Mouse (Mus musculus) hindbrain, embryonic 13.5 days (tissue): ENCODE data around the gene Csmd2. TPM values are rescaled to one million over a fixed set of nuclear protein-coding genes. Genes with fewer than 3 reads are reported as not detected.
A peak's percentile ranks its signal among the peaks of the same experiment; 100 is the strongest.

Experiments
- ATAC-seq: fragments of 200-750 bp; cut with Nextera tagmentation; 2 replicates; pipeline ENCODE4 v1.8.0; 2017; ENCODE audit warnings: moderate TSS enrichment; ENCODE audit not compliant: low FRiP score
- H3K27ac ChIP-seq: fragments of 300-500 bp; sonication (generic); 2 replicates; pipeline ENCODE4 v1.5.1; 2015; ENCODE audit warnings: inconsistent platforms, mild to moderate bottlenecking, moderate library complexity
- H3K27me3 ChIP-seq: fragments of 300-500 bp; sonication (generic); 2 replicates; pipeline ENCODE4 v1.6.1; 2015; ENCODE audit warnings: mild to moderate bottlenecking, inconsistent platforms
- H3K36me3 ChIP-seq: fragments of 300-500 bp; sonication (generic); 2 replicates; pipeline ENCODE4 v1.6.1; 2015; ENCODE audit warnings: mild to moderate bottlenecking, inconsistent platforms
- H3K4me1 ChIP-seq: fragments of 300-500 bp; sonication (generic); replicated peaks from 2 replicates; pipeline ENCODE4 v1.6.1; 2015; ENCODE audit warnings: inconsistent platforms
- H3K4me2 ChIP-seq: fragments of 300-500 bp; sonication (generic); 2 replicates; pipeline ENCODE4 v1.6.1; 2015; ENCODE audit warnings: inconsistent platforms, mild to moderate bottlenecking, moderate library complexity
- H3K4me3 ChIP-seq: fragments of 300-500 bp; sonication (generic); 2 replicates; pipeline ENCODE4 v1.5.1; 2015; ENCODE audit warnings: mild to moderate bottlenecking, inconsistent platforms
- H3K9ac ChIP-seq: fragments of 300-500 bp; sonication (generic); 2 replicates; pipeline ENCODE4 v1.6.1; 2015; ENCODE audit warnings: mild to moderate bottlenecking, inconsistent platforms
- H3K9me3 ChIP-seq: fragments of 300-500 bp; sonication (generic); 2 replicates; pipeline ENCODE4 v1.6.1; 2016; ENCODE audit warnings: inconsistent platforms
- WGBS: fragments of 180-500 bp; shearing (Covaris S2); methylation state at CpG from one replicate; pipeline ENCODE4 v1.1.7; 2015; 5-methylcytosine and 5-hydroxymethylcytosine counted together
- polyA plus RNA-seq: library from polyadenylated mRNA; unstranded; fragments of >200 nt; fragmentation: Nextera tagmentation; extraction: Ambion mirVana; gene quantifications from 2 replicates; pipeline ENCODE4 v1.2.1, GENCODE M21; 2015

Gene Csmd2
- polyA plus RNA-seq, 1 experiment from 2014 or later: 8.6 TPM

- Histone ChIP-seq H3K4me1 (peaks cover 39% of the 10 kb centered on the region), H3K36me3 (no peaks in the 10 kb centered on the region), H3K4me3 (no peak overlapping the region), H3K9ac (no peak overlapping the region), H3K4me2 (no peak overlapping the region), H3K27me3 (no peaks in the 10 kb centered on the region), H3K9me3 (no peaks in the 10 kb centered on the region), H3K27ac (no peak overlapping the region)
- WGBS: 81% methylated on average over 9 of the region's 9 CpGs
- no peak for ATAC-seq
Measured at GRCm38 (mm10) chr4:128269261-128269875, 281.7 kb downstream of the Csmd2 start.

GRCm38 (mm10) chr4:128270177-128270576 lies 282.5 kb downstream of the Csmd2 start:
- no peaks in the 10 kb centered on the region for H3K36me3 ChIP-seq
- H3K9me3 ChIP-seq: no peaks in the 10 kb centered on the region
- H3K4me1 ChIP-seq: peaks cover 39% of the 10 kb centered on the region
- 62% methylated on average over 10 of the region's 10 CpGs for WGBS
- H3K4me3 ChIP-seq: no peak overlapping the region
- no peak overlapping the region for H3K9ac ChIP-seq
- ATAC-seq: no peak
- no peak overlapping the region for H3K4me2 ChIP-seq
- H3K27me3 ChIP-seq: no peaks in the 10 kb centered on the region
- H3K27ac ChIP-seq: no peak overlapping the region

- no peak for ATAC-seq
- Histone ChIP-seq H3K4me3 (no peak overlapping the region), H3K27ac (0 out of 2 replicates have a peak overlapping the region, but pooled peaks have one; percentile 41), H3K27me3 (no peaks in the 10 kb centered on the region), H3K4me2 (no peak overlapping the region), H3K4me1 (peaks cover 39% of the 10 kb centered on the region), H3K36me3 (no peaks in the 10 kb centered on the region), H3K9me3 (no peaks in the 10 kb centered on the region), H3K9ac (no peak overlapping the region)
- 58% methylated on average over 19 of the region's 19 CpGs for WGBS
Measured at GRCm38 (mm10) chr4:128270931-128271330, 283.3 kb downstream of the Csmd2 start.

- WGBS: 63% methylated on average over 6 of the region's 6 CpGs
Measured at GRCm38 (mm10) chr4:128272501-128272900, 284.8 kb downstream of the Csmd2 start.

GRCm38 (mm10) chr4:128273146-128273545 lies 285.5 kb downstream of the Csmd2 start:
- 69% methylated on average over 11 of the region's 11 CpGs for WGBS
- no peak for ATAC-seq

More at GRCm38 (mm10) chr4:128272501-128272900, 284.8 kb downstream of the Csmd2 start:
- no peak for ATAC-seq
- Histone ChIP-seq H3K27ac (peak overlapping the region; percentile 35; the same call in 1 of the 2 replicates), H3K27me3 (no peaks in the 10 kb centered on the region), H3K9ac (no peak overlapping the region), H3K36me3 (peaks cover 3% of the 10 kb centered on the region), H3K4me3 (no peak overlapping the region), H3K4me1 (peaks cover 39% of the 10 kb centered on the region), H3K4me2 (no peak overlapping the region), H3K9me3 (no peaks in the 10 kb centered on the region)

GRCm38 (mm10) chr4:128275116-128275515 lies 287.5 kb downstream of the Csmd2 start:
- Histone ChIP-seq H3K27ac (no peak overlapping the region), H3K36me3 (peaks cover 6% of the 10 kb centered on the region), H3K9me3 (no peaks in the 10 kb centered on the region), H3K9ac (no peak overlapping the region), H3K4me2 (no peak overlapping the region), H3K4me1 (peaks cover 29% of the 10 kb centered on the region), H3K27me3 (no peaks in the 10 kb centered on the region), H3K4me3 (no peak overlapping the region)
- ATAC-seq: no peak
- WGBS: 84% methylated on average over 5 of the region's 5 CpGs

More at GRCm38 (mm10) chr4:128273146-128273545, 285.5 kb downstream of the Csmd2 start:
- Histone ChIP-seq H3K27ac (peak overlapping the region; percentile 70), H3K4me3 (no peak overlapping the region), H3K36me3 (peaks cover 6% of the 10 kb centered on the region), H3K9me3 (no peaks in the 10 kb centered on the region), H3K4me1 (peaks cover 39% of the 10 kb centered on the region), H3K27me3 (no peaks in the 10 kb centered on the region), H3K9ac (no peak overlapping the region), H3K4me2 (no peak overlapping the region)

- Histone ChIP-seq H3K9me3 (no peaks in the 10 kb centered on the region), H3K27ac (peak overlapping the region; percentile 18; the same call in 1 of the 2 replicates), H3K27me3 (no peaks in the 10 kb centered on the region), H3K4me3 (no peak overlapping the region), H3K4me1 (peaks cover 25% of the 10 kb centered on the region), H3K9ac (no peak overlapping the region), H3K4me2 (no peak overlapping the region), H3K36me3 (peaks cover 6% of the 10 kb centered on the region)
- no peak for ATAC-seq
- WGBS: 78% methylated on average over 6 of the region's 6 CpGs
Measured at GRCm38 (mm10) chr4:128275586-128275985, 287.9 kb downstream of the Csmd2 start.

GRCm38 (mm10) chr4:128285009-128285408 lies 297.4 kb downstream of the Csmd2 start:
- no peak overlapping the region for H3K9ac ChIP-seq
- H3K27ac ChIP-seq: no peak overlapping the region
- H3K4me1 ChIP-seq: 0 out of 2 replicates have a peak, but pooled peaks cover 5% of the 10 kb centered on the region
- H3K27me3 ChIP-seq: no peaks in the 10 kb centered on the region
- 82% methylated on average over 1 of the region's 1 CpGs for WGBS
- H3K4me2 ChIP-seq: no peak overlapping the region
- no peaks in the 10 kb centered on the region for H3K36me3 ChIP-seq
- no peaks in the 10 kb centered on the region for H3K9me3 ChIP-seq
- no peak for ATAC-seq
- H3K4me3 ChIP-seq: no peak overlapping the region

- Histone ChIP-seq H3K9ac (no peak overlapping the region), H3K27ac (peak overlapping the region; percentile 73), H3K9me3 (no peaks in the 10 kb centered on the region), H3K4me1 (0 out of 2 replicates have a peak, but pooled peaks cover 5% of the 10 kb centered on the region), H3K36me3 (no peaks in the 10 kb centered on the region), H3K27me3 (no peaks in the 10 kb centered on the region), H3K4me2 (no peak overlapping the region), H3K4me3 (no peak overlapping the region)
- WGBS: 46% methylated on average over 7 of the region's 7 CpGs
- peak; percentile 66 for ATAC-seq
Measured at GRCm38 (mm10) chr4:128288095-128288494, 300.4 kb downstream of the Csmd2 start.

GRCm38 (mm10) chr4:128304049-128304448 lies 316.4 kb downstream of the Csmd2 start:
- Histone ChIP-seq H3K27ac (no peak overlapping the region), H3K4me3 (no peak overlapping the region), H3K36me3 (peaks cover 12% of the 10 kb centered on the region; the same call in 1 of the 2 replicates), H3K4me2 (no peak overlapping the region), H3K9me3 (no peaks in the 10 kb centered on the region), H3K9ac (no peak overlapping the region), H3K27me3 (no peaks in the 10 kb centered on the region), H3K4me1 (no peaks in the 10 kb centered on the region)
- no peak for ATAC-seq
- WGBS: 86% methylated on average over 8 of the region's 8 CpGs

- Histone ChIP-seq H3K9ac (no peak overlapping the region), H3K27me3 (no peaks in the 10 kb centered on the region)
Measured at GRCm38 (mm10) chr4:128306011-128306410, 318.4 kb downstream of the Csmd2 start.

GRCm38 (mm10) chr4:128315328-128315727 lies 327.7 kb downstream of the Csmd2 start:
- Histone ChIP-seq H3K27me3 (no peaks in the 10 kb centered on the region), H3K9me3 (no peaks in the 10 kb centered on the region), H3K9ac (no peak overlapping the region), H3K4me2 (no peak overlapping the region), H3K4me3 (no peak overlapping the region), H3K36me3 (peaks cover 9% of the 10 kb centered on the region; the same call in 1 of the 2 replicates), H3K4me1 (no peaks in the 10 kb centered on the region), H3K27ac (no peak overlapping the region)
- ATAC-seq: no peak
- 84% methylated on average over 5 of the region's 5 CpGs for WGBS

More at GRCm38 (mm10) chr4:128306011-128306410, 318.4 kb downstream of the Csmd2 start:
- Histone ChIP-seq H3K4me1 (no peaks in the 10 kb centered on the region), H3K4me3 (no peak overlapping the region), H3K4me2 (no peak overlapping the region), H3K27ac (no peak overlapping the region), H3K9me3 (no peaks in the 10 kb centered on the region), H3K36me3 (peaks cover 12% of the 10 kb centered on the region; the same call in 1 of the 2 replicates)
- 96% methylated on average over 8 of the region's 8 CpGs for WGBS
- ATAC-seq: no peak

- ATAC-seq: no peak
Measured at GRCm38 (mm10) chr4:128317951-128318350, 330.3 kb downstream of the Csmd2 start.

More at GRCm38 (mm10) chr4:128317951-128318350, 330.3 kb downstream of the Csmd2 start:
- H3K9ac ChIP-seq: no peak overlapping the region
- H3K4me2 ChIP-seq: no peak overlapping the region
- peaks cover 22% of the 10 kb centered on the region for H3K36me3 ChIP-seq
- no peak overlapping the region for H3K27ac ChIP-seq
- H3K4me3 ChIP-seq: no peak overlapping the region
- no peaks in the 10 kb centered on the region for H3K4me1 ChIP-seq
- WGBS: 93% methylated on average over 4 of the region's 4 CpGs
- H3K9me3 ChIP-seq: no peaks in the 10 kb centered on the region
- H3K27me3 ChIP-seq: no peaks in the 10 kb centered on the region
